Comparison of ENCODE assay signal across 19 mouse cellular contexts in the genomic region with DNA sequence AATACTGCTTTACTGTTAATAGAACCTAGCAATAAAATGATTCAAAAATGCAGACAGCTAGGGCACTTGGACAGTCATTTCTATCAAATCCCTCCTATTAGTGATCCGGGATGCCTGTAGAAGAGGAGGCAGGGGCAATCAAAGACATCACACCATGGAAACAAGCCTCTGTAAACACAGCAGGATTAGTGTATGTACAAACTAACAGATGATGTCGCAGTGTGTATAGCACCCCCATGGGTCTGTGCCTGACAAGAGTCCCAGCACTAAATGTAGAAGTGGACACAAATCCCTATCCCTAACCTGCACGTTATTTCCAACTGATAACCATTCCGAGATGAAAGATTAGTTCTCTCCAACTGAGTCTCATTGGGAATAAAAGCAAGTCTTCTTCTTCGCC.
DNase-seq lines count a peak whose midpoint lies in the region; ATAC-seq lines count a peak whose summit lies in the region.
"Had no signal": no experiment of that assay in that cellular context is flagged by ENCODE, and none has a peak within 500 bp of the region (broad histone marks: within the 10 kb centered on the region; RNA-seq: fewer than 3 reads in every experiment).

No protein-coding gene starts in this region.

- no peak overlapping the region for H3K9ac ChIP-seq in midbrain, embryonic 11.5 days (ENCODE audit: low read length)
- no peak overlapping the region for H3K9ac ChIP-seq in midbrain, embryonic 16.5 days (ENCODE audit: low read depth, low read length)
- no peak overlapping the region for H3K9ac ChIP-seq in midbrain, embryonic 12.5 days (replicated peaks)
- no peak overlapping the region for H3K9ac ChIP-seq in midbrain, embryonic 14.5 days (replicated peaks; ENCODE audit: low read length)

- H3K4me1 ChIP-seq in midbrain, embryonic 11.5 days (ENCODE audit: control insufficient read depth, insufficient read depth, low read length): no peaks in the 10 kb centered on the region
- no peaks in the 10 kb centered on the region for H3K4me1 ChIP-seq in midbrain, embryonic 16.5 days (ENCODE audit: control insufficient read depth, insufficient read depth, low read length)
- no peaks in the 10 kb centered on the region for H3K4me1 ChIP-seq in midbrain, embryonic 12.5 days
- H3K4me1 ChIP-seq in midbrain, embryonic 14.5 days (ENCODE audit: control insufficient read depth, insufficient read depth, low read length): no peaks in the 10 kb centered on the region

- H3K9me3 ChIP-seq in midbrain, embryonic 11.5 days (ENCODE audit: control insufficient read depth, low read length): no peaks in the 10 kb centered on the region
- H3K9me3 ChIP-seq in midbrain, embryonic 16.5 days (replicated peaks; ENCODE audit: control insufficient read depth, low read length, poor library complexity, severe bottlenecking): no peaks in the 10 kb centered on the region
- H3K9me3 ChIP-seq in midbrain, embryonic 12.5 days: no peaks in the 10 kb centered on the region
- H3K9me3 ChIP-seq in midbrain, embryonic 14.5 days (ENCODE audit: control insufficient read depth, low read length): no peaks in the 10 kb centered on the region
- H3K9me3 ChIP-seq: G1E had no signal

- no peak overlapping the region for H3K4me2 ChIP-seq in midbrain, embryonic 11.5 days
- H3K4me2 ChIP-seq in midbrain, embryonic 16.5 days (ENCODE audit: low read length): no peak overlapping the region
- no peak overlapping the region for H3K4me2 ChIP-seq in midbrain, embryonic 12.5 days (replicated peaks)
- H3K4me2 ChIP-seq in midbrain, embryonic 14.5 days (ENCODE audit: low read length): no peak overlapping the region

- DNase-seq in midbrain, embryonic 11.5 days (ENCODE audit: low spot score, missing footprints): no peak
- DNase-seq in midbrain, embryonic 14.5 days: no peak
- DNase-seq: adrenal gland, adult 2 months; adrenal gland, adult 8-10 months; adrenal gland, postnatal 10 days; adrenal gland, postnatal 14 days; adrenal gland, postnatal 25 days; adrenal gland, postnatal 36 days; B cell, adult 2 months; cerebellum, adult 11 months; cerebellum, adult 11-12 months; cerebellum, adult 18-20 months had no signal

- no peak overlapping the region for H3K4me3 ChIP-seq in midbrain, embryonic 11.5 days (ENCODE audit: low read depth, low read length)
- H3K4me3 ChIP-seq in midbrain, embryonic 16.5 days (ENCODE audit: low read depth, low read length): no peak overlapping the region
- no peak overlapping the region for H3K4me3 ChIP-seq in midbrain, embryonic 12.5 days
- H3K4me3 ChIP-seq in midbrain, embryonic 14.5 days (replicated peaks; ENCODE audit: low read depth, low read length): no peak overlapping the region

- peak; percentile 74; the same call in 1 of the 2 replicates for ATAC-seq in midbrain, embryonic 11.5 days (ENCODE audit: low FRiP score)
- no peak for ATAC-seq in midbrain, embryonic 16.5 days
- 0 out of 2 replicates have a peak, but pooled peaks have one; percentile 60 for ATAC-seq in midbrain, embryonic 12.5 days (ENCODE audit: low FRiP score, low read depth)
- no peak for ATAC-seq in midbrain, embryonic 14.5 days (ENCODE audit: low FRiP score, low TSS enrichment)
- ATAC-seq: activated CD4-positive, CD25-positive, alpha-beta regulatory T cell, adult 4 months; CD4-positive, CD25-positive, alpha-beta regulatory T cell, adult 4 months; Patski had no signal

- no peaks in the 10 kb centered on the region for H3K36me3 ChIP-seq in midbrain, embryonic 11.5 days (ENCODE audit: control insufficient read depth, insufficient read depth, low read length)
- H3K36me3 ChIP-seq in midbrain, embryonic 16.5 days (ENCODE audit: control insufficient read depth, insufficient read depth, low read length): no peaks in the 10 kb centered on the region
- H3K36me3 ChIP-seq in midbrain, embryonic 12.5 days: no peaks in the 10 kb centered on the region
- H3K36me3 ChIP-seq in midbrain, embryonic 14.5 days (ENCODE audit: control insufficient read depth, insufficient read depth, low read length): no peaks in the 10 kb centered on the region
- H3K36me3 ChIP-seq: G1E had no signal

- no peaks in the 10 kb centered on the region for H3K27me3 ChIP-seq in midbrain, embryonic 11.5 days (ENCODE audit: control insufficient read depth, insufficient read depth, low read length)
- no peaks in the 10 kb centered on the region for H3K27me3 ChIP-seq in midbrain, embryonic 16.5 days (ENCODE audit: control insufficient read depth, insufficient read depth, low read depth, low read length)
- no peaks in the 10 kb centered on the region for H3K27me3 ChIP-seq in midbrain, embryonic 12.5 days
- no peaks in the 10 kb centered on the region for H3K27me3 ChIP-seq in midbrain, embryonic 14.5 days (ENCODE audit: control insufficient read depth, insufficient read depth, low read length)
- H3K27me3 ChIP-seq: CH12.LX, Patski had no signal

- H3K27ac ChIP-seq in midbrain, embryonic 11.5 days (ENCODE audit: low read depth, low read length): no peak overlapping the region
- no peak overlapping the region for H3K27ac ChIP-seq in midbrain, embryonic 16.5 days (ENCODE audit: low read length)
- H3K27ac ChIP-seq in midbrain, embryonic 12.5 days (replicated peaks): no peak overlapping the region
- H3K27ac ChIP-seq in midbrain, embryonic 14.5 days (replicated peaks; ENCODE audit: low read depth, low read length): no peak overlapping the region

- WGBS in midbrain, embryonic 11.5 days: 80% methylated on average over 5 of the region's 5 CpGs
- WGBS in midbrain, embryonic 16.5 days: 72% methylated on average over 5 of the region's 5 CpGs
- WGBS in midbrain, embryonic 12.5 days: 70% methylated on average over 5 of the region's 5 CpGs
- WGBS in midbrain, embryonic 14.5 days: 75% methylated on average over 5 of the region's 5 CpGs

Comparison
In these comparisons a context has a peak if more than half of its experiments do, and no peak if none do; other contexts are left out.
1. ATAC-seq: peak in midbrain, embryonic 11.5 days (single experiment) and midbrain, embryonic 12.5 days (single experiment); none in midbrain, embryonic 16.5 days (single experiment) and midbrain, embryonic 14.5 days (single experiment).